Mouse (Mus musculus): ENCODE results near the gene Wfikkn2.

Wfikkn2 gene

DNA sequence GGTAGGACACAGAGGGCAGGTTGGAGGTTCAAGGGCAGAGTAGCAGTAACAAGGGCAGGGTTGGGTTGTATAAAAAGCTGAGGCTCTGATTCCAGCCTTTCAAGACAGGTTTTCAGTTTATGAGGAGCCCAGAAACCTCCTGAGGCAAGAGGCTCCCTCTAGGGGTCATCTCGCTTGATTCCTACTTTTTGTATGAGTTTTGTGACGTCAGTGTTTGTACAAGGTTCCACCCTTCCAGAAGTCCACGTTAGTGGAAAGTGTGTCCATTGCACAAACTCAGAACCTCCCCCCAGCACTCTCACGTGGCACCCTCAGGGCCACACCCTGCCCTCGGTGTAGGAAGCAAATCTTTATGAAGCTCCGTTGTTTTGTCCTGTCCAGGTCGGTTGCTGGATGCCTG lies 19.8 kb downstream of the Wfikkn2 start:
- DNase-seq (ENCODE audit: low read depth, low spot score) = peak; percentile 89

DNA sequence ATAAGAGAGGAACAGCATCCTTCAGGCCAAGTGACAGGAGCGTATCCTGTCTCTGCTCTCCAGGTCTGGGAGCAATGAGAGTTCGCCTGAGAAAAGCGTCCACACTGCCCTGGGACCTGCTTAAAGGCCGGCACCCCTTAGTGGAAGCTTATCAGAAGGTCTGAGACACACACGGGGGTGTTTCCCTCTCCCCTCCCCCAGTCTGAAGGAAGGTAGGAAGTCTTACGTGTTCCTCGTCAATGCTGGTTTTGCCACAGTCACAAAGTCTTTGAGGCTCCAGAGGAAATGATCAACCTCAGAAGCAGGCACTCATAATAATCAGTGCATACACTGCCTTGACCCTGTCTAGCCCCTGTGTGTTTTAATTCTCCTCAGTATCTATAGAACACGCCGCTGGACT lies 22.3 kb downstream of the Wfikkn2 start:
- no peak for DNase-seq (ENCODE audit: low read depth, low spot score)

GRCm38 (mm10) chr11:94221257-94221656 lies 24.5 kb downstream of the Wfikkn2 start:
- DNase-seq (ENCODE audit: low read depth, low spot score) = peak; percentile 72

DNA sequence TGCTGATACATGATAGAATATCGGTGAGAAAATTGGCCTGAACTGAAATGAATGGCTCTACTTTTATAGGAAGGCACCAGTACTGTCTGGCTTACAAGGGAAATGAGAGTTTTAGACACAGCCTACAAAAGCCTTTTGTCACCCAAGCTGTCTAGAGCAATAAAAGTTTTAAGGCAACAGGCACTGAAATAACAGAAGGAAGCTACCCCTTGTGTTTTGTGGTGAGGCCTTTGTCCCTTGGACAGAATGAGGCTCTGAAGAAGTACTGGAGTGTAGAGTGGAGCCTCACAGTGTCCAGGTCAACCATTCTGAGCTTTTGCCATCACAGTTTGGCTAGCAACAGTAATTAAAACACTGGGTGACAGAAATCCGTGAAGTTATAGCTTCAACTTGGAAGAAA lies 29.6 kb downstream of the Wfikkn2 start:
- DNase-seq (ENCODE audit: low read depth, low spot score) = no peak

DNA sequence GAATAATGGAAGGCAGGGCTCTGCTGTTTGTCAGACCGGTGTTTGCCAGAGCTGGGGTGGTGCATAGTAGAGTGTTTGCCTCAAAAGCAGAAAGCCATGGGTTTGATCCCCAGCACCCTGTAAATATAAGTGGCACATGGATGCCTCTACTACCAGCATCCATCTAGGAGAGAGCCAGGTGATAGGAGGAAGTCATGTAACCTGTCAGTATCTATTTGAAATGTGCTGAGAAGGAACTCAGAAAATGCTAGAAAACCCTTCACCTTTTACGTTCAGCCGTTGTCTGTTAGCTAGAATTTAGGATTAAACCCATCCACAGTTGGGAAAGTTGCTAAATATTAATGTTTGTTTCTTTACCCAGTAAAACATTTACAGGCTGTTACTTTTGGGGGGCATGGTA lies 30.2 kb downstream of the Wfikkn2 start:
- no peak for DNase-seq (ENCODE audit: low read depth, low spot score)

DNA sequence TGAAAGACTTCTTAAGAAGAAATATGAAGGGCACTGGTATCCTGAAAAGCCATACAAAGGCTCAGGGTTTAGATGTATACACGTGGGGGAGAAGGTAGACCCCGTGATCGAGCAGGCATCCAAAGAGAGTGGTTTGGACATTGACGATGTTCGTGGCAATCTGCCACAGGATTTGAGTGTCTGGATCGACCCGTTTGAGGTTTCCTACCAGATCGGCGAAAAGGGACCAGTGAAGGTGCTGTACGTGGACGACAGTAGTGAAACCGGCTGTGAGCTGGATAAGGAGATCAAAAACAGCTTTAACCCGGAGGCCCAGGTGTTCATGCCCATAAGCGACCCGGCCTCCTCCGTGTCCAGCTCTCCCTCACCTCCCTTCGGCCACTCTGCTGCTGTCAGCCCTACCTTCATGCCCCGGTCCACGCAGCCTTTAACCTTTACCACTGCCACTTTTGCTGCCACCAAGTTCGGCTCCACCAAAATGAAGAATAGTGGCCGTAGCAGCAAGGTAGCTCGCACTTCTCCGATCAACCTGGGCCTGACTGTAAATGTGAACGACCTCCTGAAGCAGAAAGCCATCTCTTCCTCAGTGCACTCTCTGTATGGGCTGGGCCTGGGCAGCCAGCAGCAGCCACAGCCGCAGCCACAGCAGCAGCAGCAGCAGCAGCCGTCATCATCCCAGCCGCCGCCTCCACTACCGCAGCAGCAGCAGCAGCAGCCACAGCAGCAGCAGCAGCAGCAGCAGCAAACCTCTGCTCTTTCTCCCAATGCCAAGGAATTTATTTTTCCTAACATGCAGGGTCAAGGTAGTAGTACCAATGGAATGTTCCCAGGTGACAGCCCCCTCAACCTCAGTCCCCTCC lies 31.8 kb downstream of the Wfikkn2 start:
- DNase-seq (ENCODE audit: low read depth, low spot score) = peak; percentile 55

GRCm38 (mm10) chr11:94212997-94213396 lies 32.8 kb downstream of the Wfikkn2 start:
- DNase-seq (ENCODE audit: low read depth, low spot score) = no peak

GRCm38 (mm10) chr11:94212489-94212836 lies 33.3 kb downstream of the Wfikkn2 start:
- DNase-seq (ENCODE audit: low read depth, low spot score) = no peak

DNA sequence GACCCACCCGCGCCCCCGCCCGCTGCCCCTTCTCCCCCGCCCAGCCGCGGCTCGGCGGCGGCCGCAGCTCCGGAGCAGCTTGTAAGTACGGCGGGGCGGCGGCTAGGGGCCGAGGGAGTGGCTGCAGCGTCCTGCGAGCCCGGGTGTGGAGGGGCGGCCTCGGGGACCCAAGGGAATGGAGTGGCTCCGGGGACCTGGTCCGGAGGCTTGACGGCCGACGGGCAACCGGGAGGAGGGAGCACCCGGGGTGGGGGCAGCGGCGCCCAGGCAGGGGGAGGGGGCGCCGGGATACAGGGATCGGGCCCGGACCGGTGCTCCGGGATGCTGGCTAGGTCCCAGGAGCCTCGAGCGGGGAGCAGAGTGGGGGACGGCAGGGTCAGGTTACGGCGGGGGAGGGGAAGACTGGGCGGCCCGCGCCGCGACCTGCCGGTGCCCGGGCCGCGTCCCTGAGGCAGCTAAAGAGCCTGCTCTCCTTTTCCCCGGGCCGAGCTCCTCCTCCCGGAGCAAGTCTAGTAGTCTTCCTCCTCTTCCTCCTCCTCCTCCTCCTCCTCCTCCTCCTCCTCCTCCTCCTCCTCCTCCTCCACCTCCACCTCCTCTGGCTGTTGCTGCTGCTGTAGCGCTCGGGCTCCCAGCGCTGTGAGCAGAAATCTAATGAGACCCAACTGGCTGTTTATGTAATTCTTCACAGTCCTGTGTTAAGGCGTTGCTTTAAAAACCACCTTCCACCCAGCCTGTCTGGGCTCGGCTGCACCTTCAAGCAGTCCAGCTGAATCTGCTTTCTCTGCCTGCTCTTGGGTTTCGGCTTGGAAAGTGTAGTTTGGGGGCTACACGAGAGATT lies 33.9 kb downstream of the Wfikkn2 start:
- DNase-seq (ENCODE audit: low read depth, low spot score) = peak; percentile 85

DNA sequence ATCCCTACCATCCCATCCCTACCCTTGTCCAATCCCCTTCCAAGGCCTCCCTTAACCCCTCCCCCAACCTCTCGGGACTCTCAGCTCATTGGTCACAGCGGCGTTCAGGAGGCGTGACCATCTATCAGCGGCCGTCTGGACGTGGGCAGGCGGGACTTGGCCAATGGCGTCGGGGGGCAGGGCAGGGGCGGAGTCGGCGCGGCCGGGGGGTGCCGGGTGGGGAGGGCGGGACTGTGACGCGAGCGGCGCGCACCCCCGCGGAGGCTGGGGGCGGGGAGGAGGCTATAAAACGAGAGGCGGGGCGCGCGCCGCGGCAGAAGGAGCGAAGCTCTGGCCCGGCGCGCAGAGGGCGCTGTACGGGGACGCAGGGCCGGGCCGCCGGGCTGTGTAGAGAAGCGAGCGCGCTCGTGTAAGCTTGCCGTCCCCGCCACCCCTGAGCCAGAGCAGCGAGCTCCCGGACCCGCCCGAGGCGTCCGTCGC lies 34.6 kb downstream of the Wfikkn2 start, which contains the start of gene Tob1:
Gene Tob1, plus strand, starts transcription at position 331 of the 480 bp plus-strand sequence.
- peak; percentile 100 for DNase-seq (ENCODE audit: low read depth, low spot score)

GRCm38 (mm10) chr11:94210191-94211086 lies 35.4 kb downstream of the Wfikkn2 start:
- peak; percentile 100 for DNase-seq (ENCODE audit: low read depth, low spot score)

- no peak for DNase-seq (ENCODE audit: low read depth, low spot score)
These were observed 36.1 kb downstream of the Wfikkn2 start for GRCm38 (mm10) chr11:94209695-94210131.

DNA sequence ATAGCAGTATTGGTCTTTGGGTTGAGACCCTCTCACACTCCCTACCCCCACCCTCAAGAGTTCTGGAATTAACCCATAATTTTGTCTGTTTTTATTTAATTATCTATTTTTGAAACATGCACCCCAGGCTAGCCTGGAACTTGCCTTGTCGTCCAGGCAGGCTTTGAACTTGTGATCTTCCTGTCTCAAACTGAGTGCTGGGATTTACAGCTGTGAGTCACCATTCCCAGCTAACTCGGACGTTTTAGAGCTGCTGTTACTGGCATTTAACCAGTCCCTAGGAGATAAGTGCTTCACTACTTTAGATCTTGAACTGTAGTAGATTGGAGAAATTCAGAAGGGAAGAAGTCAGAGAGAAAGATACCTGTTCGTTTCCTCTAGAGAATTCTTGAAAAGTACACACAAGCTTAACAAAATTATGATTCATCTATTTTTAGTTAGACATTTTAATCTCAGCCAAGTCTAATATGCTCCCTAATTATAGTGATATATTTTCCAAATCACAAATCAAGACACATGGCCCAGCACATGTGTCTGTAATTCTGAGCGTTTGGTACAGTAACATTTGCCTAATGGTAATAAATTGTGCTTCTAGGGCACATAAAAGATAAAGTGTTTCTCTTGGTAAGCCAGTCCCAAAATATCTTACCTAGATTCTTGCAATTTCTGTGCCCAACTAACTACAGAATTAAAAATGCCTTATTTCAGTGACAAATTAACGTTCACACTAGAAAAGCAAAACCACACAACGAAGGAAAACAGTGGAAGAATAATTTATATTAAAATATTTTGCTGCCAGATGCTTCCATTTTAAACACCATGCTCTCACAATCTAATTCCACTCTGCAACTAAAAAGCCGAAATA lies 36.8 kb downstream of the Wfikkn2 start:
- peak; percentile 18 for DNase-seq (ENCODE audit: low read depth, low spot score)

DNA sequence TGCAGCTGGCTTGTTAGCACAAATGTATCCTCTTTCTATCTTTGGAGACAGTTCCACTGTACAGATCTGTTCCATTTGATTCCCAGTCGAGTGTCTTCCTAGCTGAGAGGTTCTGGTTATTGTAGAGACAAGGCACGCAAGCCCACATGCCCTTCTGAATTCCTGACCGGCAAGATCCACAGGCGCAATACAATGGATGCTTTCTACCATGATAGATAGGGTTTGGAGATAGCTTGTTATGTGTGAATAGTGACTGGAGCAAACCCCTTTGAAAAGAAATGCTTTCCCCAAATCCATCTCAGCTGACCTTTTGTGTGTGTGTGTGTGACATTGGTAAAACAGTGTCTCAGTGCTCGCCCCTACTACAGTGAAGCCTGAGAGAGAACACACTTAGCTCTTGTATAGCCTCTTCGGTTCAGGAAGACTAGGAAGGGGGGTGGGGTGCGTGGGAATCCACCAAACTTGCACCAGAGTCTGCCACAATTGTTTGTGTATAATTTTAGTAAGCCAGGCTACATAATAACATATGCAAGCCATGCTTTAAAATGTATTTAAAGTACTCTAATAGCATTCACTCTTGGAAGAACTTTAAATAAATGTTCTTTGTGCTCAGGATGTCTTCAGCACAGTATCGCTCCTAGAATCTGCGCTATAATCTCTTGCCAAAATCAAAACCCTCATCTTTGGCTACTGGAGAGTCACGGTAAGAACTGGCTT lies 39.2 kb downstream of the Wfikkn2 start:
- DNase-seq (ENCODE audit: low read depth, low spot score) = peak; percentile 61

DNA sequence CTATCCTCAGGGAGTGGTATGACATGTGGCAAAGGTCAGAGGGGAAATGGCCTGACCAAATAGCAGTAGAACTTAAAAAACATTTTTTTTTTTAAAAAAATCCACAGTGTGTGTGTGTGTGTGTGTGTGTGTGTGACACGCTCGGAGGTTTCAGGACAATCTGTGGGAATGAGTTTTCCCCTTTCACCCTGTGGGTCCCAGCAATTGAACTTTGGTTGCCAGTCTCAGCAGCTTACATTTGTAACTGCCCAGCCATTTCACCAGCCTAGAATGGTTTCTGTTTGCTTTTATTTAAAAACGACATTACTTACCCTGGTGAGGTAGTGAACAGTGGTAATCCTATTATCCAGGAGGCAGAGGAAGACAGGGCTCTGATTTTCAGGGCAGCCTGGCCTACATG lies 42.7 kb downstream of the Wfikkn2 start:
- DNase-seq (ENCODE audit: low read depth, low spot score) = no peak

- no peak for DNase-seq (ENCODE audit: low read depth, low spot score)
These were observed 43.7 kb downstream of the Wfikkn2 start for GRCm38 (mm10) chr11:94202106-94202505.

GRCm38 (mm10) chr11:94200422-94200821 lies 45.4 kb downstream of the Wfikkn2 start:
- DNase-seq (ENCODE audit: low read depth, low spot score) = no peak

DNA sequence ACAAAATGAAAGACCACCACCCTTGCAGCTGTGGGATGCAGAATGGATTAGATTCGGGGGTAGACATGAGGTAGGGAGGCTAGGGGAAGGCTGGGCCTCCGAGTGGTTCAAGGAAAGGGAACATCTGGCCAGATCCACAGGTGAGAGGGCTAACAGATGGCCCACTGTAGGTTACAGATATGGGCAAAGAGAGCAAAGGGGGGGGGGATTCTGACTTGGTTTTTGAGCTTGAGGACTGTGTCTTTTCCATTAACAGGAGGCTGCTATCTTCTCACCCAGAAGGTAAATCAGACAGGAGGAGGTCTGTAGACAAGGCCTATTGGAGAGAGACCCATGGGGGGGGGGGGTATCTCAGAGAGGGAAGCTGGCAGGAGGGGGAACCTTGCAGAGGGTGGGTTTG lies 46.0 kb downstream of the Wfikkn2 start:
- DNase-seq (ENCODE audit: low read depth, low spot score) = no peak

GRCm38 (mm10) chr11:94198405-94199146 lies 47.2 kb downstream of the Wfikkn2 start:
- no peak for DNase-seq (ENCODE audit: low read depth, low spot score)
